Mouse (Mus musculus) small intestine, adult 2 months (tissue): ENCODE data around the gene Egflam.

Experiments used
- CTCF ChIP-seq: fragments of 200-500 bp; IDR thresholded peaks from 2 replicates; pipeline ENCODE4 v1.5.1; 2012; ENCODE audit warnings: low read depth, mild to moderate bottlenecking, control low read depth, inconsistent platforms, low read length, moderate library complexity, mixed read lengths; ENCODE audit not compliant: insufficient replicate concordance, insufficient read length; ENCODE audit errors: extremely low read depth
- POLR2A ChIP-seq: fragments of 200-500 bp; IDR thresholded peaks from 2 replicates; pipeline ENCODE4 v1.6.1; 2012; ENCODE audit warnings: low read depth, mild to moderate bottlenecking, control low read depth, inconsistent platforms, low read length, moderate library complexity

- no peak for TF ChIP-seq POLR2A
- no peak for TF ChIP-seq CTCF
Measured at GRCm38 (mm10) chr15:7334517-7335298, 63.5 kb downstream of the Egflam start.
